Mouse (Mus musculus) left cerebral cortex, adult 11 months (tissue): ENCODE measurements around the gene Vmn1r54.
"Not testable (repeated sequence)": the region's sequence is repeated elsewhere in the genome, so short reads cannot be mapped to it uniquely, and the experiment has no call there.

Experiments used
- DNase-seq: peaks from one replicate; pipeline ENCODE4 v3.0.0; 2022; ENCODE audit warnings: low spot score

The Vmn1r54 gene

GRCm38 (mm10) chr6:90246000-90246399, at the start of gene Vmn1r54:
TSS of gene Vmn1r54 (plus strand) at chr6:90246300.
- no peak for DNase-seq

GRCm38 (mm10) chr6:90202493-90202892, 43.6 kb upstream of the Vmn1r54 start, which contains the start of gene V1ra8:
TSS of gene V1ra8 (plus strand) at chr6:90202793.
- not testable (repeated sequence) for DNase-seq

- DNase-seq, result no peak
Measured at GRCm38 (mm10) chr6:90224338-90224737, 21.8 kb upstream of the Vmn1r54 start, which contains the start of gene Vmn1r53. TSS of gene Vmn1r53 (minus strand) at chr6:90224438.

DNA sequence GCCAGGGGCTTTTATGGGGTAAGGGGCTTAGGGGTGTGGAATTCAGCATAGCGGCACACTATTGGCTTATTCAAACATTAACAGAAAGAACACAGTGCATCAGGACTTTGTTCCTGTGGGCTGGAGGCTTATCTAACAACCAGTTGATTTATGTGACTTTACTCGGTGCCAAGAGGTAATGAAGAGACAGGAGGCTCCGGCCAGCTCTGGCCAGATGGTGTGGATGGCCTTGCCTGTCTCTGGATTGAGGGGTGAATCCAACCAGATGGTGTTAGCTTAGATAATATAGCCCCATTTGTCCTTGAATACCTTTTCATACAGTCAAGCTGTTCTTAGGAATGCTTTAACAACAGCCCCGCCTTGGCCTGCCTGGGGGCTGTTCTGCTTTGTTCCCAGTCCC, 14.0 kb upstream of the Vmn1r54 start:
- DNase-seq, result not testable (repeated sequence)

DNA sequence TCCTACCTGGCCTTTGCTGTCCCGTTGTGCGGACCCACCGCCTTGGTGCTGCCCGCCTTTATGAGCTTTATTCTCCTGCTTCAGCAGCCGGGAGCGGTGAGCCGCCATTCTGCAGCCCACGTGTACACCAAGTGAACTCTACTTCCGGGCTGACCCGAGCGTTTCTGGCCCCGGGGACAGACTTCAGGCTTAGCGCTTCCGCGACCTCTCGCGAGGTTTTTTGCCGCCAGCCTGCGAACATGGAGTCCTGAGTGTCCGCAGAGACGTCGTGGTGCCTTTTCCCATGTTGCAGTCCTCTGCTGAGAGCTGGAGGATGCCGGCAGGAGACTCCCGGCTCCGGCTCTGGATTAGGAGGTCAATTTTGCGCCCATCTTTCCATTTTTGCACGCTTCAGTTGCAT, 13.4 kb upstream of the Vmn1r54 start:
- no peak for DNase-seq

- no peak for DNase-seq
Measured at GRCm38 (mm10) chr6:90244019-90244418, 2.1 kb upstream of the Vmn1r54 start.

GRCm38 (mm10) chr6:90288265-90288664, 42.2 kb downstream of the Vmn1r54 start:
- DNase-seq, result no peak

GRCm38 (mm10) chr6:90300919-90301318, 54.8 kb downstream of the Vmn1r54 start, which contains the start of gene BC048671:
TSS of gene BC048671 (plus strand) at chr6:90301219.
- no peak for DNase-seq

DNA sequence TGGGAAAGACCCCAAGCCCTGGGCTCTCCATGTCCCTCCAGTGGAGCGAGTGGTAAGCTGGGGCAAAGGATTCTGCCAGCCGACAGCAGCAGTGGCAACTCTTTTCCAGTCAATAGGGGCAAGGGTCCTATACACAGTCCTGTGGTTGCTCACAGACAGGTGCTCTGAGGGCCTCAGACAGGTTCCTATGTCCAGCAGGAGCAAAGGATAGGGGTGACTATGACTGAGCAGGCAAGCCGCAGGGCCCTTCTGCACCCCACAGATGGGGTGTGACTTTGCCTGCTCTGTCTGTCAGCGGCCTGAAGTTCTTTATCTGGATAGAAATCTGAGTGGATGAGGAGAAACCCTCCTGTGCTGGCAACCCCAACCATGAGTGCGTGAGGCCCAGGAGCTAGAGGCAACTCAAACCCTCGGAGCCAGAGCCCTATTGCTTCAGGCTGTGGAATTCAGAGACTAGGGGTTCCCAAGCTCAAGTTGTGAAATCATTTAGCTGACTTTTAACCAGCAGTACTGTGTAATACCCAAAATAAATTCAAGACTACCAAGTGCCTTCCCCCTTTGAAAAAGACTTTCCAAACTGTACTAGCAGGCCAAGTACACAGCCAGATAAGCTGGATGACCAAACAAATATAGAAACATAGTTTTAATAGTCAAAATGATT, 60.3 kb downstream of the Vmn1r54 start:
- DNase-seq, result no peak

- no peak for DNase-seq
Measured at GRCm38 (mm10) chr6:90308839-90309778, 63.0 kb downstream of the Vmn1r54 start.

GRCm38 (mm10) chr6:90315961-90316360, 69.9 kb downstream of the Vmn1r54 start:
- peak; percentile 5 for DNase-seq

- no peak for DNase-seq
Measured at GRCm38 (mm10) chr6:90317510-90318258, 71.6 kb downstream of the Vmn1r54 start.

GRCm38 (mm10) chr6:90319019-90319418, 72.9 kb downstream of the Vmn1r54 start:
- DNase-seq, result no peak

GRCm38 (mm10) chr6:90319475-90320191, 73.5 kb downstream of the Vmn1r54 start:
- DNase-seq, result no peak

DNA sequence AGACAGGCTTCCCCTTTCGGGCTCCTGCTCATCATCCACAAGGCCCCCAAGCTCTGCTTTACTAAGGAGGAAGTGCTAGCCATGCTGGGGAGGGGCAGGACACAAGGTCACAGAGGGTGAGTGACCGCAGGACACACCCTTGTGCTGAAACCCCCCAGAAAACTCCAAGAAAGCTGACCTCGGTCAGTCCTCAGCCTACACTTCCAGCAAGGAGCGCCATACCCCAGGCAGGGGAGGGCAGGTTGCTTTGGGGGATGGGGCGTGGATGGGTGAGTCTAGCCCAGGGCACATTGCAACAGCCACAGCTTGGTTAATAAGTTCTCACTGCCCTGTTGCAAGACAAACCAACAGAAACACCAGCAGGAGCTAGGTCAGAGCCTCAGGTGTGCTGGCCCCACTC, 74.3 kb downstream of the Vmn1r54 start:
- DNase-seq, result no peak
